In the genomic region with DNA sequence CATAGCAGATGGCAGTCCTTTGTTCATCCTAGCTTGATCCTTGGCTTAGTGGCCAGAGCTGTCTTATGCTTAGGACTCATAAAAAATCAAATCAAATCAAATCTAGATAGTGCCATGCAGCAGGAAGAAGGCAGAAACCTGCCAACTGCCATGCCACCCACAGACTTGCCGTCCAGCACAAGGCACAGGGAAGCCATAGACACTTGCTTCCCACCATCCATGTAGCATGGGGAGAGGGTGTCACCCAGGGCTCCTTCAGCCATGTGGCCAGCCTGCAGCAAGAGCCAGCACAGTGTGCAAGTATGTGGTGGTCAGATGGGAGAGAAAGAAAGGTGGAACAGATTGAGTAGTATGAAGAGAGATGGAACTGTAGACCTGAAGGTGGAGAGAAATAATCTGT, we compare ENCODE assay signal across 29 mouse cellular contexts.
"Had no signal": no experiment of that assay in that cellular context is flagged by ENCODE, and none has a peak within 500 bp of the region (broad histone marks: within the 10 kb centered on the region; RNA-seq: fewer than 3 reads in every experiment).

No protein-coding gene starts in this region.

- H3K4me2 ChIP-seq: heart, embryonic 11.5 days; heart, embryonic 13.5 days; heart, embryonic 15.5 days; hindbrain, embryonic 12.5 days; hindbrain, embryonic 14.5 days; intestine, embryonic 15.5 days; limb, embryonic 12.5 days; liver, embryonic 11.5 days; liver, embryonic 13.5 days; liver, embryonic 15.5 days had no signal

- DNase-seq: gastrocnemius, adult 2 months; gastrocnemius, postnatal 10 days; gastrocnemius, postnatal 25 days; heart, adult 2 months; heart, postnatal 14 days; heart, postnatal 4 days; kidney, adult 18-20 months; kidney, adult 8-10 months; kidney, postnatal 10 days; kidney, postnatal 25 days; kidney, postnatal 4 days; liver; liver, embryonic 13.5 days had no signal

- H3K9me3 ChIP-seq: heart, embryonic 13.5 days; heart, embryonic 15.5 days; hindbrain, embryonic 10.5 days; hindbrain, embryonic 12.5 days; intestine, embryonic 15.5 days; limb, embryonic 10.5 days; limb, embryonic 12.5 days; liver, embryonic 13.5 days; liver, embryonic 15.5 days had no signal

- ATAC-seq: hindbrain, embryonic 16.5 days; inflammation-experienced regulatory T-cells, adult 6 months; intestine, embryonic 15.5 days; intestine, postnatal 0 days had no signal

- H3K27me3 ChIP-seq: heart, embryonic 13.5 days; heart, embryonic 15.5 days; hindbrain, embryonic 12.5 days; intestine, embryonic 15.5 days; limb, embryonic 12.5 days; liver, embryonic 13.5 days; liver, embryonic 15.5 days had no signal

- H3K9ac ChIP-seq: heart, embryonic 13.5 days; heart, embryonic 15.5 days; hindbrain, embryonic 12.5 days; hindbrain, embryonic 14.5 days; intestine, embryonic 15.5 days; limb, embryonic 12.5 days; liver, embryonic 13.5 days; liver, embryonic 15.5 days had no signal

- H3K4me3 ChIP-seq: gastrocnemius, adult 2 months; heart, adult 2 months; heart, embryonic 13.5 days; heart, embryonic 15.5 days; hindbrain, embryonic 10.5 days; hindbrain, embryonic 12.5 days; intestine, embryonic 15.5 days; layer of hippocampus, adult 2 months; left cerebral cortex, adult 2 months; limb, embryonic 10.5 days; limb, embryonic 12.5 days; liver, embryonic 13.5 days; liver, embryonic 15.5 days had no signal

- H3K4me1 ChIP-seq: heart, embryonic 13.5 days; heart, embryonic 15.5 days; hindbrain, embryonic 10.5 days; hindbrain, embryonic 12.5 days; intestine, embryonic 15.5 days; limb, embryonic 10.5 days; limb, embryonic 12.5 days; liver, embryonic 13.5 days; liver, embryonic 15.5 days had no signal

- H3K36me3 ChIP-seq: heart, embryonic 13.5 days; heart, embryonic 15.5 days; hindbrain, embryonic 10.5 days; hindbrain, embryonic 12.5 days; intestine, embryonic 15.5 days; limb, embryonic 10.5 days; limb, embryonic 12.5 days; liver, embryonic 13.5 days; liver, embryonic 15.5 days had no signal

- H3K27ac ChIP-seq: gastrocnemius, adult 2 months; heart, adult 2 months; heart, embryonic 13.5 days; heart, embryonic 15.5 days; hindbrain, embryonic 10.5 days; hindbrain, embryonic 12.5 days; hindbrain, embryonic 14.5 days; intestine, embryonic 15.5 days; layer of hippocampus, adult 2 months; left cerebral cortex, adult 2 months; limb, embryonic 10.5 days; limb, embryonic 12.5 days; liver, embryonic 13.5 days; liver, embryonic 15.5 days had no signal
